Mouse (Mus musculus): ENCODE data around the gene Rbmxl1.

Gene Rbmxl1

DNA sequence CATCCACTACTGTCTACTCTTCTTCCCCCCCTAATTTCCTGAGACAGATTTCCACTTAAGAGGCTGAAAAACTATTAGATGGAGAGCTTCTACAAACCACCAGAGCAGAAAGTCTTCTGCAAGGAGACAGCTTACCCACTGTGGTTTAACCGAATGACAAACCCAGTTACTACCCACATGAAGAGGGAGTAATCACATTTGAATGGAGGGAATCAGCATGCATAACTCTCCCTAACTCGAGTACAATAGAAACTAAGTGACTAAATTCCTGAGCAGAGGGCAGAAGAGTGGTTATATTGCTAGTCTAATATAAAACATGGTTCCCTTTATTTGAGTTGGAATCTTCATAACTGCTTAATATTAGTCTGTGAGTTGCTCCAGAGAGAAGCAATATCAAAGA is 15.7 kb downstream of the Rbmxl1 start:
- peak; percentile 77 for DNase-seq (ENCODE audit: low read depth, low spot score)

DNA sequence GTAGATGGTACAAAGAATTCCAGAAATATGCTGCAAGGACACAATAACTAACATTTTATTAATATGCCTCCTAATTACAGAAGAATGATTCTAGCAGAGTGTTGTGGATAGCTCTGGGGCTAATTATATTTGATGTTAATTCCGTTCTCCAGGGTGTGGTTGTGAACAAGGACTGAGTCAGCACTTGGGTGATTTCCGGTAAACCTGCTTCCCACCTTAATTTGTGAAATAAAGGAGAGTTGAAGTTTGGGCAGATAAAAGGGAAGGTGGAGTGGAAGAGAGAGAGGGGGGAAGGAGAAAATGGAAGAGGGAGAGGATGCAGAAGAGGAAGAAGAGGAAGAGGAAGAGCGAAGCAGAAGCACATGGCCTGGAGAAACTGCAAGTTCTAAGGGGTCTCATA is 19.0 kb downstream of the Rbmxl1 start:
- DNase-seq (ENCODE audit: low read depth, low spot score) = peak; percentile 77

DNA sequence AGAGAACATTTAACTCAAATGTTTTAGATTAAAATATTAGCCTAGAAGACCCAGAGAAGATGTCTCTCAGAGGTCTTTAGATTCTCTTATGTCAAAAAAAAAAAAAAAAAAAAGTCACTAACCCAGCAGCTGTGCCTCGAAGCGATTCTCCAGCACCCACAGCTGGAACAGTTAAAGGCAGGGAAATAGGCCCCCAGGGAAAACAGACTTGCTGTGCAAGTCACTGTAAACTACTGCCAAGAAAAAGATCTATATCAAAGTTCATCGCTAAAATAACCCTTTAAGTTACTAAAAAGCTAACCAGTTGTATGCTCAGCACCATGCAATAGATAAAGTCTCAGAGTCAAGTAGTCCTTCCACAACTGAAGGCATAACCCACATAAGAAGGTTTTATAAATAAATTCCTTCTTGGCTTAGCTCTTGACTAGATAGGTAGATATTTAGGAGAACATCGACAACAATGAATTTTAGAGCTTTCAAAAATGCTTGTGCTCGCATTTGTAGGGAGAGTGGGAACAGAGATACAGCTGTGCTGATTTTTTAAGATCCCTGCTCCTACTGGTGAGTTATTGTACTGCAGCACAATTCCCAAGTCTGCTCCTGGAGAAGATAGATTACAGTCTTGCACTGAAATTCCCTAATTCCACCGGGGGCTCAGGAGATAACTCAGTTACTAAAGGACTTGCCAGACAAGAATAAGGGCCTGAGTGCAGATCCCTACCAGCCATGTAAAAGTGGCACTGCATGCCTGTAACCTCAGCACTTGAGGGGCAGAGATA is 31.5 kb downstream of the Rbmxl1 start:
- DNase-seq (ENCODE audit: low read depth, low spot score) = peak; percentile 68

- peak; percentile 85 for DNase-seq (ENCODE audit: low read depth, low spot score)
Measured at GRCm38 (mm10) chr8:78467889-78468288, 40.8 kb downstream of the Rbmxl1 start.

DNA sequence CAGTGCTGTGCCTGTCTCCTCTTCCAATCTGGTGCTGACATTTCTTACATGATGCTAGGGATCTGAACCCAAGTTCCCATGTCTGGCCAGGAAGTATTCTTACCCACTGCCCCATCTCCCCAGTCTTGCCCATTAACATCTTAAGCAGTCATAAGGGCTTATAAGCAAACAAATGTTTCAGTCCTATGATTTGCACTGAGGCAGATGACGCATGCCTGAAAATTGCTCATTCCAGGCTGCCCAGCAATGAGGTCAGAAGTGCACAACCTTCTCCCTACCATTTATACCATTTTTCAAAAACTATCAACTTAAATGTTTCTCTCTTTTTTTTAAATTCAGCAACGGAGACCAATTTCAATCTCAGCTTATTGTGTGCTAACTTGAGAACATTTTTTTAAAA is 44.8 kb downstream of the Rbmxl1 start:
- no peak for DNase-seq (ENCODE audit: low read depth, low spot score)

GRCm38 (mm10) chr8:78456441-78456840 is 52.3 kb downstream of the Rbmxl1 start:
- DNase-seq (ENCODE audit: low read depth, low spot score) = no peak

Measured in R1 (cell line).